Mouse (Mus musculus): ENCODE measurements around the gene Phf10.

- TF ChIP-seq POLR2A (IDR thresholded peaks at IDR 0.05; ENCODE audit: borderline replicate concordance, extremely low read depth, low read depth, low read length) (no peak), CTCF (IDR thresholded peaks at IDR 0.05; ENCODE audit: insufficient read depth, low read length) (no peak)
Measured at GRCm38 (mm10) chr17:14921582-14921981, 39.5 kb downstream of the Phf10 start.

Data from lung, adult 2 months (tissue).